ENCODE assay signal across 21 mouse cellular contexts in genomic region chr14:28316851-28317250, GRCm38 (mm10).
DNase-seq lines count a peak whose midpoint lies in the region; ATAC-seq and TF ChIP-seq lines count a peak whose summit lies in the region.
"Had no signal": no experiment of that assay in that cellular context is flagged by ENCODE, and none has a peak within 500 bp of the region (broad histone marks: within the 10 kb centered on the region; RNA-seq: fewer than 3 reads in every experiment).

No protein-coding gene starts in this region.

- 0 out of 2 replicates have a peak overlapping the region, but pooled peaks have one; percentile 3 for H3K4me3 ChIP-seq in layer of hippocampus, adult 2 months
- H3K4me3 ChIP-seq: embryonic facial prominence, embryonic 13.5 days; forebrain, embryonic 15.5 days; gastrocnemius, adult 2 months; hindbrain, embryonic 13.5 days had no signal

- H3K27ac ChIP-seq in layer of hippocampus, adult 2 months = no peak overlapping the region
- H3K27ac ChIP-seq: embryonic facial prominence, embryonic 13.5 days; forebrain, embryonic 15.5 days; gastrocnemius, adult 2 months; hindbrain, embryonic 13.5 days; hindbrain, postnatal 0 days had no signal

- peak; percentile 35; the same call in 1 of the 2 replicates for ATAC-seq in frontal cortex, adult (ENCODE audit: low TSS enrichment)
- ATAC-seq: forebrain, embryonic 15.5 days; hindbrain, postnatal 0 days had no signal

- DNase-seq in frontal cortex, postnatal 36 days (ENCODE audit: low spot score in 2 of 2) = no peak
- DNase-seq in layer of hippocampus, adult 2 months (ENCODE audit: low spot score in 2 of 2) = peak in 1 of 2 experiments; percentile 65
- DNase-seq in layer of hippocampus, adult 9-11 months = no peak
- peak; percentile 6 for DNase-seq in brain, embryonic 18.5 days (ENCODE audit: low read depth, low spot score)
- DNase-seq in telencephalon, adult 2 months (ENCODE audit: low read depth, low spot score) = peak; percentile 40
- DNase-seq in lung, postnatal 4 days = no peak
- DNase-seq: adrenal gland, postnatal 10 days; cerebellum, adult 11 months; cerebellum, adult 8-10 months; cerebellum, postnatal 14 days; embryo, embryonic 11 days; gastrocnemius, adult 2 months; gastrocnemius, postnatal 25 days; heart, postnatal 10 days; heart, postnatal 4 days; kidney, adult 18-20 months had no signal

- no peak for TF ChIP-seq CTCF in layer of hippocampus, adult 2 months (conservative IDR thresholded peaks at IDR 0.05)

Comparison
In these comparisons a context has a peak if more than half of its experiments do, and no peak if none do; other contexts are left out.
1. DNase-seq: peak in brain, embryonic 18.5 days (single experiment) and telencephalon, adult 2 months (single experiment); none in frontal cortex, postnatal 36 days (0 of 2), layer of hippocampus, adult 9-11 months (single experiment) and lung, postnatal 4 days (0 of 2).